Mouse (Mus musculus) layer of hippocampus, adult 11-12 months (tissue): Measurements from ENCODE around the gene Smad3.

Experiments used
- DNase-seq: peaks from one replicate; pipeline ENCODE4 v3.0.0; 2022; ENCODE audit warnings: low spot score

Gene Smad3

DNA sequence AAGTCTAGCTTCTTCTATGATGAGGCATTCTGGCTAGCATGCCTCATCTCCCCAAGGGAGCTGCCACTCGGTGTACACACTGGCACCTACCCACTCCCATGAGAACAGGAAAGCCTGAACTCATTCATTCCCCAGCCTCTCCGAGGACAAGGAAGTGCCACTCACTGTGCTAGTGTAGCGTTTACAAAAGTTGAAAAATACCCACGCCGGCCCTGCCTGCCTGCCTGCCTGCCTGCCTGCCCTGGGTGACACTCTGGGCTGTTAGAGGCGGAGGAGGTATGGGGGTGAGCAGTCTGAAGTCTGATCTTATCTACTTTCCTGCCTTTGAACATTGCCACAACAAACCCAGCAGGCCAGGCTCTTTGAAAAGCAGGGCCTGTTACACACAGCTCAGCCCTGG, 37.1 kb downstream of the Smad3 start:
- DNase-seq, result no peak

DNA sequence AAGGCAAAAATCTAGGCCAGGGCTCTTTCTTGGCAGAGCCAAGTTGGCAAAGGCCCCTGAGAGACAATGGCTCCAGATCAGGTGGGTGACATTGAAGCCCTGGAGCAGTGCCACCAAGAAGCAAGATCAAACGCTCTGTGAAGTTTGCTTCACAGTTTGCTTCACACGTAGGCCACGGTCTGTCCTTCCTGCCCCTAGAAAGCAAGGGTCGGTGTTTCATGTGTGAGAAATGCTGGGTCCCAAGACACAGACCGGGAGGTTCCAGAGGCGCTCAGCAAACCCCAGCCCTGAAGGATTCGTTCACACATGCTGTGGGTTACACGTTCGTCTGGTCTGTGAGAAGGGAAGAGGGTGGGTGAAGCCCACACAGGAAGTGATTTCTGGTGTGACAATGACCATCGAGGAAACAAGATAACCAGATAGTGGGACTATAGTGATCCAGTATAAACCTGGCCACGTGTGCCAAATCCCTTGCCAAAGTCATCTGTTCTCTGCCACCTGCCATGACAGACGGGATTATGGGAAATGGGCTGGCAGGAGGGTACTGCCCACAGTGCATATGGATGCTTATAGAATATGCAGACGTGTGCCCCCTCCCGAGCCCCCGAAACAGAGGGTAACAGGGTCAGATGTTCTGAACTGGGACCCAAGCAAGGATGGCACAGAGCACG, 37.9 kb downstream of the Smad3 start:
- no peak for DNase-seq

DNA sequence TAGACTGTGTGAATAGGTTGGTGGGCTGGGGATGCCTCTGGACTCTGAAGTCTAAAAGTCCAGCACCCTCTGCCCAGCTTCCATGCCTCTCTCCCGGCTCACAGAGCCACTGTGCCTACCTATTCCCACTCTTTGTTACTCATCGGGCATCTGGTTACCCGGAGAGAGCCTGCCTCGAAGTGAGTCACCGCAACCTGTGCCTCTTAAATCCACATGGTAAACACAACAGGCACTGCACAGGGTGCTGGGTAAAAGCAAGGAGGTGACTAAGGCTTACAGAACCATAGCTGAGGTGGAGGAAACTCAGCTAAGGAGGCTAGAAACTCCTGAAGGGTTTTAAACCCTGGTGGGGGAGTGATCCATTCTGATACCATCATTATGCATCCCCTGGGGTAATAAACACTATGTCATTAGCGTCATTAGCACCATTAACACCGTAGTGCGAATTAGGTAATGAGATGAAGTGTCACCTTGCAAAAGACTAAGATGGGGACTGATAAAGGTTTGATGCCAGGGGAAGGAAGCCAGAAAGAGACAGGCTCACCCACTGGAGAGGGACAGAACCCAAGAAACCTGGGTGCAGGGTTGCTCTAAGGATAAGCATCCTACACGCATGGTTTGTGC, 38.9 kb downstream of the Smad3 start:
- no peak for DNase-seq

DNA sequence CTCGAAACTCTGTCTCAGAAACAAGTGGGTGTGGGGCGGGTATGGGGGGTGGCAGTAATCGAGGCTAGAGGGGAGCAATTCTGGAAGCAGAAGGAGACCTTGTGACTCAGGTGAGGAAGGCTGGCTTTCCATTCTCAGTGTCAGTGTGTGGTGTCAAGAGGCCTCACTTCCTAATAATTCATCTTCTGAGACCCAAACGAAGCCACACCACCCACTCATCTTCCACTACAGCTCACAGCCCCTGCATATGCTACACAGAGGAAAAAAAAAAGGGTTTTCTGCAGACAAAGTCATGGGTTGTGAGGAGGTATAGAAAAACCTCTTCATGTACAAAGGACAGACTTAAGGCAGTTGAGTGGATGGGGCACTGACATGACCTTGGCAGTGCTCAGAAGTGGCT, 39.6 kb downstream of the Smad3 start:
- no peak for DNase-seq

DNA sequence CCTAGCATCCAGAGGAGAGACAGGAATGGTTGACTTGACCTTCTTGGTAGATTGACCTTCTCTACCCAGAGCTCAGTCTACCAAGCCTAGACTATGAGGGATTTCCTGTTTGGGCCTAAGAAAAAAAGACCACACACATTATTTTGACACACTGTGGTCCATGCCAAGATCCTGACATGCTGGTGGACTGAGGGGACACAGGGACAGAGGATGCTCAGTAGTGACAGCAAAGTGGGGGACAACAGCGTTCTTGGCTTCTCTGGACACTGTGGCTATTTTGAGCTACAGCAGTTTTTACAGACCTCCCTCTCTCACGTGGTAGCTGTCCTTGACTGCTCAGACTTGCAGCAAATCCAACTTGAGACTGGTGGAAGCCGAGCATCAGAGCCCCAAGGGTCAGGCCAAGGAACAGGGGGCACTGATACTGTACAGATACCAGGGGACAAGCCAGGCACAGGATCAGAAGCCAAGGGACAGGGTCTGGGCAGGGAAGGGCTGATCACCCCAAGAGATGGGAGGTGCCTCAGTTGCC, 40.3 kb downstream of the Smad3 start:
- no peak for DNase-seq

DNA sequence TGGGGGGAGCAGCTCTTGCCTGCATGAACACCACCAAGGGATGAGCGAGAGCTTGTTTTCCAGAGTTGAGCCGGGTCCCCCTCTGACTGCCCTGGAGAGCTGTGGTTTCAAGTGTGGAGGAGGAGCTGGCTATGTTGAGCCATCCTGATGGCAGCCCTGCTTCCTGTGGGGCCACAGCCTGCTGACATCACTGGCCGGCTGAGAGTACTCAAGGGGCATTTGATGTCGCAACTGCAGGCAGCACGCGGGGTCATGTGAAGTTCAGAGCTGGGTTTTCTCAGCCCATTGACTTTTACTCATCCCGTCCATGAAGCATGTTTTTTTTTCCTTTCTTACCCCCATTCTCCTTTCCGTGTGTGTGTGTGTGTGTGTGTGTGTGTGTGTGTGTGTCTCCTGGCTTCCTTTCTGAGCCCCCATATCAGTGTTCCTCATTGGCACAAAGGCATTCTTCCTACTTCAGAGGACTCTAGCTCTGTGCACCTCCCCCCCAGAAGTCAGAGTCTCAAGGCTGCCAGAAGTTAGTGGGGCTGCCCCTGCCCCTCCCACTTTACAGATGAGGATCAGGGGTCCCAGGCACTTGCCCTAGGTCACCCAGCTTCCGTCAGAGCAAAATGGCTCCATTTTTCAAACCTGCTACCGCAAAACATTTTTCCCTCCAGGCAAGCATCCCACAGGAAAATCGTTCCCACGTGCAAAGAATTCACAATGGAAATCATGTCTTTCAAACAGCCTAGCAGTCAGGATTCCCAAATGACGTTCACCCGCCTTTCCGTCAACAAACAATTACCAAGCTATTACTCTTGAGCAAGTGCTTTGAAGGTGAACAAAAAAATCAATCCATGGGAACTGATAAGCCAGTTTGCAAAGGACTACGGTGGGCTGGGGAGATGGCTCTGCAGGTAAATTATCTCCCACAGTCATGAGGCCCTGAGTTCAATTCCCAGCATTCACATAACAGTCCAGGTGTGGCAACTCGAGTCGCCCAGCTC, 41.4 kb downstream of the Smad3 start:
- DNase-seq, result peak; percentile 61

DNA sequence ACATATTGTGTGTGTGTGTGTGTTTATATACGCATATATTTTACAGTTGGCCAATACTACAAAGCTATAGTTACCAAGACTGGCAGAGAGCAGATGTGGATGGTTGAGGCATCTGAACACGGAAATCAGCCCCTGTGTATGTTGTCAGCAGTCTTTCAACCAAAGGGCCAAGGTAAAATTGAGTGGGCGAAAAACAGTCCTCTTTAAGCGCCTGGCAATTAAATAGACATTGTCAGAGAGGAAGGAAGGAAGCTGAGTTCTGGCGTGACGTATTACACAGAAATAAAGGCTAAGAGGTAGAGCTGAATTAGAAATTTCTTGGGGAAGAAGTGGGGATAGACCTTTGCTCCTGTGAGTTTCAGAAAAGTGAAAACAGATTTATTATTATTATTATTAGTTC, 43.2 kb downstream of the Smad3 start:
- no peak for DNase-seq

DNA sequence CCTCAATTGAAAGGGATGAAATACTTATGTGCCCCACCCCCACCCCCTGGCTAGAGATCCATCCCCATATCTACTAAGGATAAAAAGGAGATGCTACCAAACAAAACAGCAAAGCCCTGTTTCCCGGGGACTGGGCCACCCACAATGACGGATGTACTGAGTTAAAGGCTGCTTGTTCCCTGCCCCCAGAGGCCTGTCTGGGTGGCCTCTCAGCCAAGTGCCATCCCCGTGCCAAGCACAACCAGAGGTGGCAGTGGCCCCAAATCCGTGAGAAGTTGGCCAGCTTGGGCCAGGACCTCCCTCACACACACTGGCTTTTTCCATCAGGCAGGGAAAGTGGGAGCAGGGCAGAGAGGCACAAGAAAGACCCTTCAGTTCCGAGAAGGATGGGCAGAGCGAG, 45.0 kb downstream of the Smad3 start:
- no peak for DNase-seq

DNA sequence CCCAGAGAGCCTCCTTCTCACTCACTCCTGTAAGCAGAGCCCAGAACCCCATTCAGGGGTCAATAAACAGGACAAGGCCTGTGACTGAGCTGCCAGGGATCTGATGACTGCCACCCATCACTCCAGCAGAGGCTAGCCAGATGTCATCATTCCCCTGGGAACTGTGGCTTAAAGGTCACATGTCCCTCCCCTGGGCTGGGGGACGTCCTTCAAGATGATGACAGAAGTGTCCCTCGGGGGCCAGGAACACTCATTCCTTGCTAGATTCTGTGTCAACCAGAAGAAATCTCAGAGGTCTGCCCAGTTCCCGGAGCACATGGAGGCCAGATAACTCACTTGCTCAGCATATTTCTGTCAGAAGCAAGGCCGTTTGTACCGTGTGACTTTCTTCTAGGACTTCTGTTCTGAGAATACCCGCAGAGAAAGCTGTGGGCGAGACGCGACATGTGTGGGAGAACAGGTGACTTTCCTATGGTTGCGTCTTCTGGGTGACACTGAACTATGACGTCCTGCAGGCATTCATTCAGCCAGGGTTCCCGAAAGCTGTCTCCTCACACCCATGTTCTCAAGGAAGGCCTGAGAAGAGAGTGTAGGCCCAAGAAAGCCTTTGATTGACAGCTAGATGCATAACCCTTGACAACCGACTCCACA, 46.1 kb downstream of the Smad3 start:
- no peak for DNase-seq

DNA sequence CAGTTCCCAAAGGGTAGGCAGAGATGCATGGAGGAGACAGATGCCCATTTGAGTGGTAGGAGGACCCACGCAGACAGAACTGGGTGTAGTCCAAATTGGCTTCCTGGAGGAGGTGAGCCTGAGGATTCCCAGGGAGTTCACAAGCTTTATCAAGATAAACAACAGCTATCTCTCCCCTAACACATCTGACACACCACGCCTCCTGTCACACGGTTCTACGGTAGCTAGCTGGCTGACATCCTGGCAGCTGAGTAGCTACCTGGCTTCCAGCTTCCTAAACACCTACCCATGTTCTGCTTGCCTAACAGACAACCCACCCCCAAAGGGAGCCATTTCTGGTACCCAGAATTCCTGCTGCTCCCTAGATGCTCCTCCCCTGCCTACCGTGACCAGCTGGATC, 47.9 kb downstream of the Smad3 start:
- no peak for DNase-seq

DNA sequence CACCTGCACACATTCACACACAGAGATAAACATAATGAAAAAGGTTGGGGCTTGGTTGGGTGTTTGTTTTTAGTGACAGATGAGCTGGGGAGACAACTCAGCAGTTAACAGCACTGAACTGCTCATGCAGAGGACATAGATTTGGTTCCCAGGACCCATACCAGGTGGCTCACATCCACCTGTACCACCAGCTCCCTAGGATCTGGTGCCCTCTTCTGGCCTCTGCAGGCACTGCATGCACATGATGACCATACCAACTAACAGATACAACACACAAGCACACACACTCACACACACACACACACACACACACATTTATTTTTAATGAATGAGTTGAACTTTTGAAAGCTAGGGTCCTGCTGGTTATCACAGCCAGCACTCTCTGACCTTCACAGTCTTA, 48.5 kb downstream of the Smad3 start:
- DNase-seq, result no peak

DNA sequence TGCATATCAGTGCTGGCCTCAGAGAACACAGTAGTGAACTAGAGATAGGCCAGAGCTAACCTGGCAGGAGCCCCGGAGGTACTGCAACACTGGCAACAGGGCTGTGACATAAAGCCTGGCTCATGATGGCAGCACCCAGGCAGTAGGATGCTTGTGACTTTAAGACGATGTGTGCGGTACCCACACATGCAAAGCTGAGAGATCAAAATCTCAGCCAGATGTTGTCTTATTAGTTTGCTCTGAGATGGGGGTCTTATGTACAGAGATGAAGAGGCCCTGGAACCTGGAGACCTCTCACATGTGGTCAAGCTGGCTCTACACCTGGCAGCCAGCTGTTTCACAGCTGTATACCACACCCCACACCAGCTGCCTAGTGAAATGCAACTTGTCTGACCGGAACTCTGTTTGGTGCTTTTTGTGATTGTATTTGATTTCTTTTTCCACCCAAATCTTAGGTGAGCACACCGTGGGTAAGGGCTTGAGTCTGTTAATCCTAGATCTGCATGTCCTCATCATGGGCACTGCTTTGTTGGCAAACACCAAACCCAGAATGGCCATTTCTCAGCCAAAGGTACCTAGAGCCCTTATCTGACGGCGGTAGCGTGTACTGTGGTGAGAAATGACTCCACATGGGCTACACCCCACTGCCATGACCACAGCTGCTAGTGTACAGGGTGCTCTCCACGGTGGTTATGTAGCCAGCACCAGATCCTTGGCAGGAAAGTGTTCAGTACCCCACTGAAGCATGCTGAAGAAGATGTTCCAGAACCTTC, 49.8 kb downstream of the Smad3 start:
- DNase-seq, result no peak

DNA sequence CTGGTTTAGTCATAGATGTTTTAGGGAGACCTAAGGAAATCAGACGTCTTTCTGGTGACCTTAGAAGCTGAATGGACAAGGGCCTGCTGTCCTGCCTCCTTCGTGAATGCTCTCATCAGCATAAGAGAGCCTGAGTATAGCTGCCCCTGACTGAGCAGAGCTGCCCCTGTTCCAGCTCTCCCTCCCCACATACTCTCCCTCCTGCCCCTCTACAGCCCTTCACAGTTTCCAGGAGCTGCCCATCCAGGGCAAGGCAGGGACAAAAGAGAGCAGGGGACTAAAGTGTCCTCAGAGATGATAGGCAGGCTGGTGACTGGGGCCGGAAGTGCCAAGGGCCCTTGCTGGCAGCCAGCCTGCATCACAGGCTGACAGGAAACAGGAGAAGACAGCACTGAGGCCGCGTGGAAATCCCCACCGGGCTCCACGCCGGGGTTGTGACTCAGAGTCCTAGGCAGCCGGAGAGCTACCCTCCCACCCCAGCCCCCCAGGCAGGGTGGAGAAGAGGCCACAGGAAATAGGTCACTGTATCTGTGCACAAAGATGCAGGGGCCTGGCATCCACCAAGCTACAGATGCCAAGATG, 51.6 kb downstream of the Smad3 start:
- DNase-seq, result peak; percentile 65

DNA sequence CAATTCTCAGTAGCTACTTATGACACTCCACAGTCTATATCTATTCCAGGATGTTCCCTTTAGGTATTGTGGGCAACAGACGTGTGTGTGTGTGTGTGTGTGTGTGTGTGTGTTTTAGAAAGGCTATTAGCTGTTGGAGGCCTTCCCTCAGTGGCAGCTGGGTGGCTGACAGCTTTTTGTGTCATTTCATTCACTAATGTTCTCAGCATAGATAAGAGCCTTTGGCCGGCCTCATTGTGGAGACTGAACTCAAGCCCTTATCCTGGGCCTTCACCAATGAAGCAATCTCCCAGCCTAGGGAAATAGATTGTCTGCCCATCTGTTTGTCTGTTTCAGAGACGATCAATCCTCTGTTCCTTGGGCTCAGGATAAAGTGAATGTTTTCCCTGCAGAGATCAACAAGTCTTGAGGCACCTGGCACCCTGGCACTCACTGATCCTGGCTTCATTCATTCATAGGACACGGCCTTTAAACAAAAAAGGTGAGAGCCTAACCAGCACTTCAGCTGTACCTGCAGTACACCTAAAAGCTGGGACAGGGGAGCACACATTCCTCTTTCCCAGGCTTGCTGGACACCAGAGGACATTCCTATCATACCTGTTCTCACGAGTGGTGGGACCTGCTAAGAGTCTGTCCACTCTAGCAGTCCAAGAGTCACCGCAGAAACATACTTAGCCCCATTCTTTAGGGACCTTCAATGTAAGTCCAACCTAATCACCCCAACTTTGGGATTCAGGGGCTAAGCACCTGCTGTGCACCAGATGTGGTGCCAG, 52.6 kb downstream of the Smad3 start:
- no peak for DNase-seq

DNA sequence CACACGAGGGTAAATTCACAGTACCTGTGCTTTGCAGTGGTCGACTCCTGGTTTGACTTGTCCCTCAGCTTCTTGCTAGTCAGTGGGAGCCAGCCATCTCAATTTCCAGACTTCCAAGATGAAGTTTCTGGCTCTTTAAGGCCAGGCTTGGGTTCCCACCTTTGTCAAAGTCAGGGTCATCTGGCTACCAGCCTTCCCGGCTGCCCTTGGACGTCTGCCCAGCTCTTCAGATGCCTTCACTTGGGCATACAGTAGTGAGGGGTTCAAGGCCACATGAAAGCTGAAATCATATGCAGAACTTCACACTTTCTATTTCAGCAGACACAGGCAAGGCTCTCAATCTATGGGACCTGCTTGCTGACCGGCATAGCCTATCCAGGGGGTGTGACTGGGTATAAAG, 53.7 kb downstream of the Smad3 start:
- no peak for DNase-seq

DNA sequence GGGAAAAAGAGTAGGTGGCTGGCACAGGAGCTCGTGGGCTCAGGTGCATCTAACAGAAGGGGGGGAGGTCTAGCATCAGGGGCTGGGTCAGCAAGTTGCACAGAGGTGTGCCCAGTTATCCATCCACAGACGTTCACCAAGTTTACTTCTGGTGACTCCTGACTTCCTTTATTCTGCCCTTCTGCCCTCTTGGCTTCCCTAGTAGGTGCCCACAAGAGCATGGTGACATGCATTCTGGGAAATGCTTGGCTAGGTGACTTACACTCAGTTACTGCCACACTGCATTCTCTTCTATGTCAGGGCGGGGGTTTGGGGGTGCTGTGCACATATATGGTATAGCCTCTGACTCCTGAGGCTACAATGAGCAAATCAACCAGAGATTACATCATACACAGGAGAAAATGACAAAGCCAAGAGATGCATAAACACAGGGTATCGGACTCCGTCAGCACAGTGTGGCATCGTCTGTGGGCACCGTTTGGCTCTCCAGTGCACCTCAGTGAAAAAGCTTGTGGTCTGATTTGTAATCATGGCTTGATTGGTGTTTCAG, 54.5 kb downstream of the Smad3 start:
- no peak for DNase-seq

DNA sequence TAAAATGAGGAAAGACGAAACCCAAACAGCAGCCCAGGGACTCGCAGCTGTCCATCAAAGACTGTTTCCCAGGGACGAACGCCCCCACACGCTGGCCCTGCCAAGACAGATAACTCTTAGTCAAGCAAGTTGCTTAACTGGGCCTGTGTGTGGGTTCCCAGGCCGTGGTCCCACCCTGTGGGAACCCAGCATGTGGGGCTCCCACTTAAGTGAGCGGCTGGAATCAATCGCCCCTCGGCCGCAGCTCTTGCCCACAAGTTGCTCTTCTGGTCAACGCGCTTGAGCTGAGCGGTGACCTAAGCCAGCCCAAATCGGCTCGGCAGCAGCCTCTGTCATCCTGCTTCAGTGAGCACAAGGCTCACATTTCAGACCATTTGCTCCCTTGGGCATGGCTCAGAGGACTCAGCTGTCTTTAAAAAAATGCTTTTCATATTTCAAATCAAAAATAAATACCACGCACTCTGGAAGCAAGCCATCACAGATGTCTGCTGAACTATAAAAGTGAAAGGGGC, 55.2 kb downstream of the Smad3 start:
- peak; percentile 56 for DNase-seq

DNA sequence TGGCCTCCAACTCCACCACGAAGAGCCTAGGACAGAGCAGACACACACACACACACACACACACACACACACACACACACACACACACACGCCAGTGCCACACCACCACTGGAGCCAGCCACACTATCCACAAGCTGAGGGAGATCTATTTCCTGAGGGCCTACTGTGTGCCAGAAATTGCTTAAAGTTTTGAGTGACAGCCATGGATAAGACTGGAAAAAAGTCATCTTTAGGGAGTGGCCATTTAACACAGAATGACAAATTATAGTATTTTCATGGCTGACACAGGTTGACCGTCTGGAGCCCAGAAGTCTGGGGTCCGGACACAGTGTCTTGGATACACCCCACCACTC, 55.9 kb downstream of the Smad3 start:
- DNase-seq, result no peak

DNA sequence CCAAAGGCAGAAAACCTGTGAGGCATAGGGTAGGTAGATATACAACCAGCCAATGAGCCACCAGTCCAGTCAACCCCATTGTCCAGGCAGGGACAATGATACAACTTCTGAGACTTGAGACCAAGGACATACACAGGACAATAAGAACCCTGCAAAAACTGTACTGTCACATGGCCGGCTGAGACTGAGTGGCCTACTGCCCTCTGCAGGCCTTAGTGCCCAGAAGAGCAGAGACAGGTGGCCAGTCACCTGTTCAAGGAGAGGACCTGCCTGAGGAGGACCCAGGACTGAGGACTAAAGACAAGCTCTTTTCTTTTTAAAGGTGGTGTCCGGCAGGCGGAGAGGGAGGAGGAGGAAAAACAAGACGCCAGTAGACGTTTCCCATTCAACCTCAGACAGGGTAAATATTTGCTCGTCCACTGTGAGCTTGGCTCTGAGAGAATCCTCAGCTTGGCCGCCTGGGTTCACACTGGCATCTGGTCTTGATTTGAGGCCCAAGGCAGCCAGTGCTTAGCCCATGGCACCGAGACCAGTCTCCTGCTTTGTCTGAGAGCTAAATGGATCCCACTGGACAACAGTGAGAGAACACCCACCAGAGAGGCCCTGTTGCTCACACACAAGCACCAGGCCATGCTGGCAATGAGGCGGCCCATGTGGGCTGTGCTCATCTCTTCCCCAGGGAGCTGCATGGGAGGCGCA, 56.4 kb downstream of the Smad3 start:
- no peak for DNase-seq
